Mouse (Mus musculus) hindbrain, embryonic 14.5 days (tissue): ENCODE measurements around the gene Cfap43. TPM values are rescaled to one million over a fixed set of nuclear protein-coding genes. Genes with fewer than 3 reads are reported as not detected.
A peak's percentile ranks its signal among the peaks of the same experiment; 100 is the strongest.

Experiments used
- ATAC-seq: fragments of 200-750 bp; cut with Nextera tagmentation; 2 replicates; pipeline ENCODE4 v1.8.0; 2017; ENCODE audit warnings: moderate number of reproducible peaks, mild to moderate bottlenecking, moderate TSS enrichment, moderate library complexity; ENCODE audit not compliant: low FRiP score
- DNase-seq: peaks from one replicate; pipeline ENCODE4 v3.0.0-alpha.2; 2015; ENCODE audit warnings: low spot score
- H3K27ac ChIP-seq: fragments of 300-500 bp; sonication (generic); 2 replicates; pipeline ENCODE4 v1.5.1; 2014; ENCODE audit warnings: mild to moderate bottlenecking, moderate library complexity
- H3K27me3 ChIP-seq: fragments of 300-500 bp; sonication (generic); 2 replicates; pipeline ENCODE4 v1.6.1; 2014; ENCODE audit warnings: mild to moderate bottlenecking, low read length, mixed read lengths; ENCODE audit not compliant: control insufficient read depth, insufficient read depth
- H3K36me3 ChIP-seq: fragments of 300-500 bp; sonication (generic); replicated peaks from 2 replicates; pipeline ENCODE4 v1.6.1; 2014; ENCODE audit not compliant: control insufficient read depth, insufficient read depth
- H3K4me1 ChIP-seq: fragments of 300-500 bp; sonication (generic); replicated peaks from 2 replicates; pipeline ENCODE4 v1.6.1; 2014; ENCODE audit warnings: antibody characterized with exemption, low read length, mixed read lengths; ENCODE audit not compliant: control insufficient read depth, insufficient read depth
- H3K4me2 ChIP-seq: fragments of 300-500 bp; sonication (generic); replicated peaks from 2 replicates; pipeline ENCODE4 v1.6.1; 2014; ENCODE audit warnings: mild to moderate bottlenecking, moderate library complexity
- H3K4me3 ChIP-seq: fragments of 300-500 bp; sonication (generic); replicated peaks from 2 replicates; pipeline ENCODE4 v1.5.1; 2014; ENCODE audit warnings: mild to moderate bottlenecking, low read length
- H3K9ac ChIP-seq: fragments of 300-500 bp; sonication (generic); 2 replicates; pipeline ENCODE4 v1.6.1; 2014
- H3K9me3 ChIP-seq: fragments of 300-500 bp; sonication (generic); 2 replicates; pipeline ENCODE4 v1.6.1; 2016; ENCODE audit warnings: low read length; ENCODE audit not compliant: control insufficient read depth
- WGBS: fragments of 180-500 bp; shearing (Covaris S2); extraction: QIAGEN DNeasy Blood & Tissue Kit; methylation state at CpG from one replicate; pipeline ENCODE4 v1.1.7; 2014; 5-methylcytosine and 5-hydroxymethylcytosine counted together
- polyA plus RNA-seq: library from polyadenylated mRNA; unstranded; fragments of >200 nt; fragmentation: Nextera tagmentation; extraction: Ambion mirVana; gene quantifications from 2 replicates; pipeline ENCODE4 v1.2.1, GENCODE M21; 2014

Gene Cfap43
- 2.3 and 4.2 TPM in 2 replicates for polyA plus RNA-seq

DNA sequence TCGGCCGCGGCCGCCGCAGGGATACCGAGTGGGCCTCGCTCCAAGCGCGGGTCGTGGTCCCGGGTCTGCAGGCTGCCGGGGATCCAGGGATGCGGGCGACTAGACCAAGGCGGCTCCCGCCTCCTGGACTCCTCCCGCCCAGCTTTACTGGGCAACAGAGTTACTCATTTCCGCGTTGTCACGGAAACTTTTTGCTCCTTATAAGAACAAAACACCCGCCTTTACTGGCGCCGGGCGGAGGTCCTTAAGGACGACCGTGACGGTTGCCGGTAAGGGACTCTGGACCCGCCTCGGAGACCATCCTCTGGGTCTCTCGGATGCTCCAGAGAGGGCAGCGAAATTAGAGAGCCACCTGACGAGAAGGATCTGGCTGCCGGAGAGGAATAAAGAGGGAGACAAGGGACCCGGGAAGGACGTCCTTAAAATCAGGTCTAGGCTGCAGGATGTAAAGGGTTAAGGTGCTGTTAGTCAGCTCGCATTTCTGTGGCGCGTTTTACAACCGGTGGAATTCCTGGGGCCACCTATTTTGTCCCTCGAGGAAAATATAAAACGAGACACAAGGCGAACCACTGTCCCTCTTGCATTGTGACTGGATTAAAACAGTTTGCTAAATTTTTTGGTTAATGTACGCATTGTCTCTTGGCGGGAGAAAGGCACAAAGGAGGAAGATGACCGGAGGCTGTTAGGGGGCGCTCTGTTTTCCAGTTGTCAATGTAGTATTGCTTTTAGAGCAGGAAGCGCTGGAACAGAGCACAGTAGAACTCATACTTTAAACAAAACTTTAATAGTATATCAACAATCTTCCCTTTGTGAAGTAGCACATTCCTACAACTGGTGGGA lies at the start of gene Cfap43, which contains the start of gene Itprip:
Gene Cfap43 (minus strand): TSS at position 162 of the 840 bp plus-strand sequence.
Gene Itprip (minus strand): TSS at position 174 of the 840 bp plus-strand sequence.
- WGBS: under 1% methylated on average over 48 of the region's 48 CpGs
- Histone ChIP-seq H3K9me3 (no peaks in the 10 kb centered on the region), H3K27me3 (no peaks in the 10 kb centered on the region), H3K4me3 (peak within 1 kb of the TSS; percentile 66), H3K27ac (peak within 1 kb of the TSS; percentile 81), H3K36me3 (no peaks in the 10 kb centered on the region), H3K4me1 (peaks cover 21% of the 10 kb centered on the region; the same call in 1 of the 2 replicates), H3K9ac (peak within 1 kb of the TSS; percentile 76), H3K4me2 (peak within 1 kb of the TSS; percentile 85)
- ATAC-seq (peak; percentile 61), DNase-seq (peak; percentile 79)

GRCm38 (mm10) chr19:47958181-47958580 lies 39.1 kb upstream of the Cfap43 start:
- Histone ChIP-seq H3K9me3 (no peaks in the 10 kb centered on the region), H3K4me1 (no peaks in the 10 kb centered on the region), H3K27ac (no peak overlapping the region), H3K27me3 (no peaks in the 10 kb centered on the region), H3K4me3 (no peak overlapping the region), H3K4me2 (no peak overlapping the region), H3K36me3 (no peaks in the 10 kb centered on the region), H3K9ac (no peak overlapping the region)
- DNase-seq (no peak), ATAC-seq (no peak)
- WGBS: 47% methylated on average over 13 of the region's 13 CpGs

DNA sequence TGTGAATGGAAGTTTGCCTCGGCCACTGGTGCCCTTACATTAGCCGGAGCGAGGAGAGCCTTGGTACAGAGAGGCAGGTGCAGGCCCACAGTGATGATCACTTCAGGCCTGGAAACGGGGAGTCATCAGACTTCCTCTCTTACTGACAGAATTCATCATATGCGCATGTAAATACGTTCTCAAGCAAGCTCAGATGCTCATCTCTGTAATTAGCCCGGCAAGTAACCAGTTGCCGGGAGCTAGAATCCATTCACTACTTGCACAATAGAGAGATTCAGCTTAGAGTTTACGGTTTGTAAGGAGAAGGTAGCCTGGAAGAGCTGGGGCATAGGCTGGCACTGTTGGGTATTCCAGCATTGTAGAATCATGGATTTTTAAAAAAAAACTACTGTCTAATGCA lies 34.1 kb upstream of the Cfap43 start:
- Histone ChIP-seq H3K4me2 (no peak overlapping the region), H3K9ac (no peak overlapping the region), H3K9me3 (no peaks in the 10 kb centered on the region), H3K4me3 (no peak overlapping the region), H3K27me3 (no peaks in the 10 kb centered on the region), H3K27ac (no peak overlapping the region), H3K36me3 (no peaks in the 10 kb centered on the region), H3K4me1 (no peaks in the 10 kb centered on the region; the same call in 1 of the 2 replicates)
- no peak for ATAC-seq
- DNase-seq: no peak
- WGBS: 35% methylated on average over 9 of the region's 9 CpGs

DNA sequence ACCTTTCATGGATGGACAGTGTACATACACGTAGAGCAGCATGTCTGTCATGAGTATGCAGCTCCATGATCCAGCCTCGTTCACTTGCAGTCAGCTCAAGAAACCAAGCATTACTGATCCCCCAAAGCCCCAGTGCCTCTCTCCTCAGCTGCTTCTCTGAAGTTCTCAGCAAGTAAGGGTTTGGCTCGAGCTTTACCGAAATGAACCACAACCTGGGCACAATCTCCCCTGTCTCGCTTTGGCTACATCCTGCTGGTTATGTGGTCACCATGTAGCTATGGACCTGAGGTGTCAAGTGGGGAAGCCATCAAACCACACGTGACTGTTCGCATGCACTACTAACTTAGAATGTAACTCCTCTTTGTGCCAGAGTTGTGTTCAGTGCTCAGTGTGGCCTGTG lies 31.9 kb upstream of the Cfap43 start:
- H3K4me2 ChIP-seq: no peak overlapping the region
- no peak for ATAC-seq
- H3K27me3 ChIP-seq: no peaks in the 10 kb centered on the region
- H3K36me3 ChIP-seq: no peaks in the 10 kb centered on the region
- H3K27ac ChIP-seq: no peak overlapping the region
- no peak overlapping the region for H3K9ac ChIP-seq
- H3K4me3 ChIP-seq: no peak overlapping the region
- no peaks in the 10 kb centered on the region for H3K9me3 ChIP-seq
- 88% methylated on average over 7 of the region's 7 CpGs for WGBS
- DNase-seq: no peak
- peaks cover 8% of the 10 kb centered on the region; the same call in 1 of the 2 replicates for H3K4me1 ChIP-seq

GRCm38 (mm10) chr19:47946821-47947465 lies 27.9 kb upstream of the Cfap43 start:
- Histone ChIP-seq H3K9me3 (no peaks in the 10 kb centered on the region), H3K4me1 (0 out of 2 replicates have a peak, but pooled peaks cover 8% of the 10 kb centered on the region), H3K4me3 (no peak overlapping the region), H3K27ac (no peak overlapping the region), H3K4me2 (peak overlapping the region; percentile 29), H3K27me3 (no peaks in the 10 kb centered on the region), H3K9ac (0 out of 2 replicates have a peak overlapping the region, but pooled peaks have one; percentile 6), H3K36me3 (no peaks in the 10 kb centered on the region)
- WGBS: 45% methylated on average over 23 of the region's 23 CpGs
- DNase-seq (no peak), ATAC-seq (no peak)

GRCm38 (mm10) chr19:47939361-47939760 lies 20.3 kb upstream of the Cfap43 start:
- H3K4me2 ChIP-seq: no peak overlapping the region
- no peak overlapping the region for H3K9ac ChIP-seq
- H3K27ac ChIP-seq: no peak overlapping the region
- ATAC-seq: no peak
- H3K9me3 ChIP-seq: no peaks in the 10 kb centered on the region
- 81% methylated on average over 6 of the region's 6 CpGs for WGBS
- no peaks in the 10 kb centered on the region for H3K27me3 ChIP-seq
- no peak overlapping the region for H3K4me3 ChIP-seq
- no peaks in the 10 kb centered on the region for H3K36me3 ChIP-seq
- no peaks in the 10 kb centered on the region for H3K4me1 ChIP-seq
- no peak for DNase-seq

DNA sequence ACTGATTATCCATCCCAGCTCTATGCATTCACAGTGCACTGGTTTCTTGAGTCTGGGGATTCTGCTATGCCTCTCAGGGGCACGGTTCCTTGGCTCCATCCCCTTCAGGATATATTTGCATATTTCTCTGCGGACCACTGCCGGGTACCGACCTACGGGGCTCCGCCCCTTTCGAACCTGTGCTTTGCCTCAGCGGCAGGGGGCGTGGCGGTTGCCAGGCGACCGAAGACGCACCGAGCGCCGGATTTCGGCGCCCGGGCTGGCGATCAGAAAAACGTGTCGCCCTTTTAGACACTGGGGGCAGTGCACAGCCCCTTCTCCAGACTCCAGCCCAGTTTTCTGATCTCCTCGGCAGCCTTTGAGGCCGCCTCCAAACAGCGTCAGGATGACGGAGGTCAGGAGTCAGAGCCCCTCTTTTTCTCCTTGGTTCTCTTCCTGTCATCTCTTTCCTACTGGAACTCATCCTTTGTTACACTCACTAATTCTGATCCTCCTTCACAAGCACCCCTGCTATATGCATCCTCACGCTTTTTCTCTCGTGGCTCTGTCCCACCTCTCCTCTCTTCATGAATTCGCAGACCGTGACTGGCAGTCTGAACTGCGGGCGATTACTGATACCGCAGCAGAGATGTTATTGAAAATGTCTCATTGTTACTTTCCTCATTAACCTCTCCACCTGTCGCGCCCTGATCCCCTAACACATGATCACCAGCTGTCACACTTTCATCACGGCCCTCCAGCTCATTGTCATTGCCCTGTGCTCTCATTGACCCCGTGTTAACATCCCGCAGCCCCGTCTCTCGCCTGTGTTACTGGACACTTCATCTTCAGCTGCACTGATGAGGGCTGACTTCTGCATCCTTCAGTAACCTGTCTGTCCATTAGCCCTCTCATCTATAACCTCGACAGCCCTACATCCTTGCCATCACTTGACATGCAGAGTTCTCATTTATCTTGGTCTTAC lies 18.6 kb upstream of the Cfap43 start, which contains the start of gene Cfap58:
Gene Cfap58 (plus strand): TSS at position 233 of the 964 bp plus-strand sequence.
- DNase-seq (peak; percentile 80), ATAC-seq (peak; percentile 90)
- Histone ChIP-seq H3K4me1 (no peaks in the 10 kb centered on the region), H3K36me3 (no peaks in the 10 kb centered on the region), H3K27me3 (no peaks in the 10 kb centered on the region), H3K27ac (peak within 1 kb of the TSS; percentile 65), H3K4me3 (peak within 1 kb of the TSS; percentile 36), H3K4me2 (peak within 1 kb of the TSS; percentile 69), H3K9ac (peak within 1 kb of the TSS; percentile 48), H3K9me3 (no peaks in the 10 kb centered on the region)
- 2% methylated on average over 41 of the region's 41 CpGs for WGBS

- 57% methylated on average over 9 of the region's 9 CpGs for WGBS
- Histone ChIP-seq H3K4me3 (peak overlapping the region; percentile 36), H3K4me2 (peak overlapping the region; percentile 69), H3K4me1 (no peaks in the 10 kb centered on the region), H3K9ac (peak overlapping the region; percentile 48), H3K36me3 (no peaks in the 10 kb centered on the region), H3K27ac (peak overlapping the region; percentile 65), H3K9me3 (no peaks in the 10 kb centered on the region), H3K27me3 (no peaks in the 10 kb centered on the region)
- DNase-seq (no peak), ATAC-seq (no peak)
These were observed 17.9 kb upstream of the Cfap43 start for GRCm38 (mm10) chr19:47936938-47937337.
